Mouse (Mus musculus): ENCODE results near the gene Top2b. TPM values are rescaled to one million over a fixed set of nuclear protein-coding genes. Genes with fewer than 3 reads are reported as not detected.

The Top2b gene
- polyA plus RNA-seq, 1 experiment from 2014 or later: 26.3 TPM

- peaks cover 8% of the 10 kb centered on the region; the same call in 1 of the 2 replicates for H3K4me1 ChIP-seq (ENCODE audit: insufficient read depth, low read depth, low read length)
- H3K4me3 ChIP-seq (ENCODE audit: low read depth, low read length): peak overlapping the region; percentile 95
- H3K4me2 ChIP-seq (replicated peaks; ENCODE audit: low read depth, low read length): peak overlapping the region; percentile 85
- WGBS: 0% methylated on average over 19 of the region's 32 CpGs
- peak overlapping the region; percentile 50 for H3K9ac ChIP-seq (replicated peaks; ENCODE audit: low read depth)
- TF ChIP-seq EP300 (IDR thresholded peaks at IDR 0.05) (peak; percentile 32; the same call in 1 of the 2 replicates), CTCF (IDR thresholded peaks at IDR 0.05) (peak; percentile 3; the same call in 1 of the 2 replicates)
- H3K27ac ChIP-seq (ENCODE audit: low read length): peak overlapping the region; percentile 100
- H3K9me3 ChIP-seq (ENCODE audit: low read length): no peaks in the 10 kb centered on the region
- H3K36me3 ChIP-seq (ENCODE audit: insufficient read depth, low read length): no peaks in the 10 kb centered on the region
- DNase-seq (ENCODE audit: low spot score) (peak; percentile 88), ATAC-seq (peak; percentile 56)
- no peaks in the 10 kb centered on the region for H3K27me3 ChIP-seq (replicated peaks; ENCODE audit: insufficient read depth, low read length)
Observed at GRCm38 (mm10) chr14:16364161-16364831, 683 bp upstream of the Top2b start.

GRCm38 (mm10) chr14:16365362-16366173, 589 bp downstream of the Top2b start:
- no peaks in the 10 kb centered on the region for H3K27me3 ChIP-seq (replicated peaks; ENCODE audit: insufficient read depth, low read length)
- H3K27ac ChIP-seq (ENCODE audit: low read length): peak overlapping the region; percentile 100
- H3K36me3 ChIP-seq (ENCODE audit: insufficient read depth, low read length): no peaks in the 10 kb centered on the region
- peak overlapping the region; percentile 95 for H3K4me3 ChIP-seq (ENCODE audit: low read depth, low read length)
- peak overlapping the region; percentile 85 for H3K4me2 ChIP-seq (replicated peaks; ENCODE audit: low read depth, low read length)
- peak; percentile 80 for DNase-seq (ENCODE audit: low spot score)
- H3K9me3 ChIP-seq (ENCODE audit: low read length): no peaks in the 10 kb centered on the region
- ATAC-seq: peak; percentile 64
- peak overlapping the region; percentile 98 for H3K9ac ChIP-seq (replicated peaks; ENCODE audit: low read depth)
- peaks cover 8% of the 10 kb centered on the region; the same call in 1 of the 2 replicates for H3K4me1 ChIP-seq (ENCODE audit: insufficient read depth, low read depth, low read length)
- 3% methylated on average over 79 of the region's 87 CpGs for WGBS
- TF ChIP-seq EP300 (IDR thresholded peaks at IDR 0.05) (no peak), CTCF (IDR thresholded peaks at IDR 0.05) (peak; percentile 3; the same call in 1 of the 2 replicates)

- no peak for DNase-seq (ENCODE audit: low spot score)
- H3K27me3 ChIP-seq (replicated peaks; ENCODE audit: insufficient read depth, low read length): no peaks in the 10 kb centered on the region
- no peaks in the 10 kb centered on the region for H3K9me3 ChIP-seq (ENCODE audit: low read length)
- 2% methylated on average over 16 of the region's 16 CpGs for WGBS
- H3K4me1 ChIP-seq (ENCODE audit: insufficient read depth, low read depth, low read length): peaks cover 8% of the 10 kb centered on the region; the same call in 1 of the 2 replicates
- ATAC-seq: no peak
- peak overlapping the region; percentile 95 for H3K4me3 ChIP-seq (ENCODE audit: low read depth, low read length)
- H3K4me2 ChIP-seq (replicated peaks; ENCODE audit: low read depth, low read length): peak overlapping the region; percentile 85
- peak overlapping the region; percentile 100 for H3K27ac ChIP-seq (ENCODE audit: low read length)
- peak overlapping the region; percentile 98 for H3K9ac ChIP-seq (replicated peaks; ENCODE audit: low read depth)
- no peaks in the 10 kb centered on the region for H3K36me3 ChIP-seq (ENCODE audit: insufficient read depth, low read length)
- no peak for TF ChIP-seq EP300 (IDR thresholded peaks at IDR 0.05)
- TF ChIP-seq CTCF (IDR thresholded peaks at IDR 0.05): no peak
Observed at GRCm38 (mm10) chr14:16366174-16366889, 1.4 kb downstream of the Top2b start.

- H3K36me3 ChIP-seq (ENCODE audit: insufficient read depth, low read length): no peaks in the 10 kb centered on the region
- no peaks in the 10 kb centered on the region for H3K9me3 ChIP-seq (ENCODE audit: low read length)
- TF ChIP-seq EP300 (IDR thresholded peaks at IDR 0.05) (no peak), CTCF (IDR thresholded peaks at IDR 0.05) (peak; percentile 17)
- DNase-seq (ENCODE audit: low spot score) (no peak), ATAC-seq (no peak)
- peak overlapping the region; percentile 85; the same call in 1 of the 2 replicates for H3K4me2 ChIP-seq (replicated peaks; ENCODE audit: low read depth, low read length)
- no peak overlapping the region for H3K9ac ChIP-seq (replicated peaks; ENCODE audit: low read depth)
- H3K4me3 ChIP-seq (ENCODE audit: low read depth, low read length): peak overlapping the region; percentile 95
- no peak overlapping the region for H3K27ac ChIP-seq (ENCODE audit: low read length)
- no peaks in the 10 kb centered on the region for H3K27me3 ChIP-seq (replicated peaks; ENCODE audit: insufficient read depth, low read length)
- H3K4me1 ChIP-seq (ENCODE audit: insufficient read depth, low read depth, low read length): peaks cover 8% of the 10 kb centered on the region; the same call in 1 of the 2 replicates
- WGBS: 17% methylated on average over 2 of the region's 2 CpGs
Observed at GRCm38 (mm10) chr14:16366986-16367385, 2.0 kb downstream of the Top2b start.

- H3K4me2 ChIP-seq (replicated peaks; ENCODE audit: low read depth, low read length): no peak overlapping the region
- TF ChIP-seq EP300 (IDR thresholded peaks at IDR 0.05) (no peak), CTCF (IDR thresholded peaks at IDR 0.05) (no peak)
Observed at GRCm38 (mm10) chr14:16372761-16373160, 7.8 kb downstream of the Top2b start.

GRCm38 (mm10) chr14:16373190-16373589, 8.2 kb downstream of the Top2b start:
- Histone ChIP-seq H3K36me3 (ENCODE audit: insufficient read depth, low read length) (no peaks in the 10 kb centered on the region), H3K4me2 (replicated peaks; ENCODE audit: low read depth, low read length) (no peak overlapping the region), H3K4me1 (ENCODE audit: insufficient read depth, low read depth, low read length) (no peaks in the 10 kb centered on the region), H3K27ac (ENCODE audit: low read length) (no peak overlapping the region), H3K4me3 (ENCODE audit: low read depth, low read length) (no peak overlapping the region), H3K27me3 (replicated peaks; ENCODE audit: insufficient read depth, low read length) (no peaks in the 10 kb centered on the region), H3K9me3 (ENCODE audit: low read length) (no peaks in the 10 kb centered on the region), H3K9ac (replicated peaks; ENCODE audit: low read depth) (no peak overlapping the region)
- ATAC-seq (no peak), DNase-seq (ENCODE audit: low spot score) (no peak)
- no peak for TF ChIP-seq CTCF (IDR thresholded peaks at IDR 0.05)
- TF ChIP-seq EP300 (IDR thresholded peaks at IDR 0.05): no peak

More at GRCm38 (mm10) chr14:16372761-16373160, 7.8 kb downstream of the Top2b start:
- H3K27ac ChIP-seq (ENCODE audit: low read length): no peak overlapping the region
- H3K9ac ChIP-seq (replicated peaks; ENCODE audit: low read depth): no peak overlapping the region
- no peaks in the 10 kb centered on the region for H3K4me1 ChIP-seq (ENCODE audit: insufficient read depth, low read depth, low read length)
- DNase-seq (ENCODE audit: low spot score): no peak
- ATAC-seq: no peak
- no peaks in the 10 kb centered on the region for H3K27me3 ChIP-seq (replicated peaks; ENCODE audit: insufficient read depth, low read length)
- no peak overlapping the region for H3K4me3 ChIP-seq (ENCODE audit: low read depth, low read length)
- no peaks in the 10 kb centered on the region for H3K36me3 ChIP-seq (ENCODE audit: insufficient read depth, low read length)
- no peaks in the 10 kb centered on the region for H3K9me3 ChIP-seq (ENCODE audit: low read length)

All from lung, postnatal 0 days (tissue).